Mouse (Mus musculus): ENCODE data around the gene March1. TPM values are rescaled to one million over a fixed set of nuclear protein-coding genes. Genes with fewer than 3 reads are reported as not detected.

March1 gene
- polyA plus RNA-seq, 1 experiment from 2014 or later: 56.4 TPM

DNA sequence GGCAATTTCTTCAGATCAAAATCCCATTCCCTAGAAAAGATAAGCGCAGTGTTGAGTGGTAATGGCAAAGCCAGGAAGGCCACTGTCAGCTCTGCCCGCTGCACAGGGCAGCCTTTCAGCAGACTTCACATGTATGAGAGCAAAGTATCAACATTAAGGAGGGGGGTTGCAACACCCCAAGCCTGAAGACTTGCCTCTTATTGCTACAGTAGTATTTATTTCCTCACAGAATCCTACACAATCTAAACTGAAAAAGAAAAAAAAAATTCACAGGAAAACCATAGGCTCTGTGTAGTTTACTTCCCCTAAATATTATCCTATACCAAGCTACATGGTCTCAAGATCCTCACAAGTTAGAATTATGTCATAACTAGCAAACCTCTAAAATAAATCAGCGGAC lies 859.2 kb downstream of the March1 start:
- Histone ChIP-seq H3K27me3 (ENCODE audit: control insufficient read depth, insufficient read depth, low read depth, low read length) (no peaks in the 10 kb centered on the region), H3K36me3 (ENCODE audit: control insufficient read depth, insufficient read depth, low read length) (peaks cover 29% of the 10 kb centered on the region), H3K27ac (ENCODE audit: low read length) (no peak overlapping the region), H3K4me3 (ENCODE audit: low read depth, low read length) (no peak overlapping the region), H3K9me3 (replicated peaks; ENCODE audit: control insufficient read depth, low read length, poor library complexity, severe bottlenecking) (no peaks in the 10 kb centered on the region), H3K4me1 (ENCODE audit: control insufficient read depth, insufficient read depth, low read length) (no peaks in the 10 kb centered on the region), H3K9ac (ENCODE audit: low read depth, low read length) (no peak overlapping the region), H3K4me2 (ENCODE audit: low read length) (no peak overlapping the region)
- 95% methylated on average over 3 of the region's 3 CpGs for whole genome bisulfite sequencing
- no peak for ATAC-seq

DNA sequence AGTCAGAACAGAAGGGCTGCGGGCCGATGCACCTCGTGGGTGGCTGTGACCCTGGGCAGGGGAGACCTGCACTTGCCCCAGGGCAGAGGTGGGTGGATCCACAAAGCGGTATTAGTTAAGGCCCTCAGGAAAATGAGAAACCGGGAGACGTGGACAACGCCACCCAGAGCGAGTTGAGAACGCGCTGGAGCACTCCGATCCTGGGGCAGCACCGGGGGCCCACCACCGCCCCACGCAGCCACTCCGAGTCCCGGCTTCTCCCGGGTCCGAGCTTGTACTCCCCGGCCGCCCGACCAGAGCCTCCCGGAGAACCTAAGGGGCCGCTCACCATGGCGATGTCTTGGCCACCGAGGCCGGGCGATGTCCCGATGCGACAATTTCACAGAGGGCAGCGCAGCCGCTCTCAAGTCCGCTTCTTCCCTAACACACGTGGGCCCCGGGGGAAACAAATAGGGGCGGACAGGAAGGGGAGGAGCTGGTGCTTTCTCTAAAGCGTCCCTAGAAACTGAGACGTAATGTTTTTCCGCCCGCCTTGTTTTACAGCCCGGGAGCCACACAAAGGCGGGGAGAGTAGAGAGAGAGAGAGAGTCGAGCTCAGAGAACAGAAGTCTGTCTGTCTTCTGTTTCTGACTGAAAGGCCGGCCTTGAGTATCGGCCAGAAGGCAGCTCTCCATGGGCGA lies 868.5 kb downstream of the March1 start, which contains the start of gene Tma16:
Tma16 (minus strand) TSS at position 447 of the 680 bp plus-strand sequence.
- Histone ChIP-seq H3K4me2 (ENCODE audit: low read length) (peak within 1 kb of the TSS; percentile 82), H3K27me3 (ENCODE audit: control insufficient read depth, insufficient read depth, low read depth, low read length) (no peaks in the 10 kb centered on the region), H3K9ac (ENCODE audit: low read depth, low read length) (peak within 1 kb of the TSS; percentile 87), H3K4me1 (ENCODE audit: control insufficient read depth, insufficient read depth, low read length) (peaks cover 11% of the 10 kb centered on the region), H3K36me3 (ENCODE audit: control insufficient read depth, insufficient read depth, low read length) (peaks cover 4% of the 10 kb centered on the region; the same call in 1 of the 2 replicates), H3K9me3 (replicated peaks; ENCODE audit: control insufficient read depth, low read length, poor library complexity, severe bottlenecking) (no peaks in the 10 kb centered on the region), H3K4me3 (ENCODE audit: low read depth, low read length) (peak within 1 kb of the TSS; percentile 95), H3K27ac (ENCODE audit: low read length) (peak within 1 kb of the TSS; percentile 82)
- ATAC-seq: peak; percentile 98
- WGBS: under 1% methylated on average over 45 of the region's 45 CpGs

DNA sequence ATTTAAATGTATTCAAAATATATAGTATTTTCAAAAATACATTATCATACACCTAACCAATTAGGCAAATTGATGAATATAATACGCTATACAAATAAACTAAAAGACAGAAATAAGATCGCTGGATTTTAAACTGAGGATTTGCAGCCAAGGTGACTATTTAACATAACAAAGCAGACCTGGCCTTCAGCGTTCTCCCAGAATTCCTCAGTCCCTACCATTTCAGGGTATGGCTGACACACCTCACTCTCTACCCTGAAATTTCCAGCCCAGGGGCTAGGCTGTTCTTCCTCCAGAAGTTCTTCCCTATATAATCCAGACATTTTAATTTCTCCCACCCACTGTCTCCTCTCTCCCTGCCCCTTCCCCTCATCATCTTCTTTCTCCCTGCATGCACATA lies 870.9 kb downstream of the March1 start:
- no peak overlapping the region for H3K4me2 ChIP-seq (ENCODE audit: low read length)
- no peaks in the 10 kb centered on the region for H3K9me3 ChIP-seq (replicated peaks; ENCODE audit: control insufficient read depth, low read length, poor library complexity, severe bottlenecking)
- no peak overlapping the region for H3K9ac ChIP-seq (ENCODE audit: low read depth, low read length)
- H3K4me3 ChIP-seq (ENCODE audit: low read depth, low read length): no peak overlapping the region
- no peak for ATAC-seq
- no peak overlapping the region for H3K27ac ChIP-seq (ENCODE audit: low read length)
- WGBS: 50% methylated on average over 3 of the region's 3 CpGs
- H3K36me3 ChIP-seq (ENCODE audit: control insufficient read depth, insufficient read depth, low read length): no peaks in the 10 kb centered on the region; the same call in 1 of the 2 replicates
- no peaks in the 10 kb centered on the region for H3K27me3 ChIP-seq (ENCODE audit: control insufficient read depth, insufficient read depth, low read depth, low read length)
- H3K4me1 ChIP-seq (ENCODE audit: control insufficient read depth, insufficient read depth, low read length): peaks cover 11% of the 10 kb centered on the region

DNA sequence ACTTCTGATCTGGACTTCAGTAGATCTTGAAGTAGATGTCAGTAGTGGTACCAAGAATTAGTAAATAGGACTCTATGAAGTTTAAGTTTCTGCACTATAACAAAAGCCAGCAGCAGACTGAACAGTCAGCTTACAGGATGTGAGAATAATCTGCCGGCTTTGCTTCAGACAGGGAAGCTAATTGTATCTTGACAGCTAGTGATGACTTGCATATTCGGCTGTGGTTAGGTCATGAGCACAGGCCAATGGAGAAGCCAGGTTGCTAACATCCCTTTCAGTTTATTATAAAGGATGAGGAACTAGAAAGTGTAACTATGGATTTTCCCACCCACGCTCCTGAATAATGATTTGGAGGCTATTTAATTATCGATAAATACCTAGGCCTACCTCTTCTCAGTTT lies 872.9 kb downstream of the March1 start:
- 78% methylated on average over 4 of the region's 4 CpGs for WGBS
- no peaks in the 10 kb centered on the region for H3K27me3 ChIP-seq (ENCODE audit: control insufficient read depth, insufficient read depth, low read depth, low read length)
- no peak overlapping the region for H3K4me2 ChIP-seq (ENCODE audit: low read length)
- H3K27ac ChIP-seq (ENCODE audit: low read length): no peak overlapping the region
- H3K9me3 ChIP-seq (replicated peaks; ENCODE audit: control insufficient read depth, low read length, poor library complexity, severe bottlenecking): no peaks in the 10 kb centered on the region
- H3K36me3 ChIP-seq (ENCODE audit: control insufficient read depth, insufficient read depth, low read length): no peaks in the 10 kb centered on the region
- no peak for ATAC-seq
- no peak overlapping the region for H3K4me3 ChIP-seq (ENCODE audit: low read depth, low read length)
- no peak overlapping the region for H3K9ac ChIP-seq (ENCODE audit: low read depth, low read length)
- 0 out of 2 replicates have a peak, but pooled peaks cover under 1% of the 10 kb centered on the region for H3K4me1 ChIP-seq (ENCODE audit: control insufficient read depth, insufficient read depth, low read length)

DNA sequence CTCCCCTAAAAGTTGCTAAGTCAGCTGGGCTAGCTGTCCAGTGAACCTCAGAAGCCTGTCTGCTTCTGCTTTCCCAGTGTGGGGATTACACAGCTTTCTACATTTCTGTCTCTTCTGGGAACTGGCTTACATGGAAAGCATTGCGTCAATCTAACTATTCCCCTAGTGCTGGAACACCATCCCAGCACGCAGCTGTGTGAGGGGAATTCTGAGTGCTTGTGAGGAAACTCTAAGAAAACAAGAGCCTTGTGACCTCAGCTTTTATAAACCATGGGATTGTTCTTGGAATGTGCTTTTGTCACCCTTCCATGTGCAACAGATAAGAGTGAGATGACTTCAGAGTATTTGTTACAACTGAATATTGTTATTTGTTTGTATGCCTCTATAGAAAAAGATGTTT lies 876.8 kb downstream of the March1 start:
- Histone ChIP-seq H3K36me3 (ENCODE audit: control insufficient read depth, insufficient read depth, low read length) (no peaks in the 10 kb centered on the region), H3K9me3 (replicated peaks; ENCODE audit: control insufficient read depth, low read length, poor library complexity, severe bottlenecking) (no peaks in the 10 kb centered on the region), H3K27me3 (ENCODE audit: control insufficient read depth, insufficient read depth, low read depth, low read length) (no peaks in the 10 kb centered on the region), H3K4me2 (ENCODE audit: low read length) (no peak overlapping the region), H3K27ac (ENCODE audit: low read length) (no peak overlapping the region), H3K4me3 (ENCODE audit: low read depth, low read length) (no peak overlapping the region), H3K9ac (ENCODE audit: low read depth, low read length) (no peak overlapping the region), H3K4me1 (ENCODE audit: control insufficient read depth, insufficient read depth, low read length) (no peaks in the 10 kb centered on the region)
- WGBS: 71% methylated on average over 2 of the region's 2 CpGs
- no peak for ATAC-seq

DNA sequence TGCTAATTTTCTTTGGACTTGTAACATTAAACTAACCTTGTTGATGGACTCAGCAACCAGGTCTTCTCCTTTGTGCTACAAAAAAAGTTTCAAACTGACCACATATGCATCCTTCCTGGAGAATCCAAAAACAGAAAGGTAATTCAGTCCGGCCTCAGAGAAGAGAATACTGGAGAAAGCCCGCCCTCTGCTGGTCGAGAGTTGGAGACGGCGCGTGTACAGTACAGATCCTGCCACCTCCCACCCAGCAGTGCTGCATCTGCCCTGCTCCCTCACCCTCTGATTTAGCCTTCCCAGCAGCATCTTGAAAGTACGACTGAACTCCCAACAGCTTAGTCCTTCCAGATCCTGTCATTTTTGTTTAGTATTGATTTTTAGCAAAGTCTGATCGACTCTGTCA lies 878.0 kb downstream of the March1 start:
- H3K9ac ChIP-seq (ENCODE audit: low read depth, low read length): no peak overlapping the region
- 10% methylated on average over 8 of the region's 8 CpGs for WGBS
- no peaks in the 10 kb centered on the region for H3K27me3 ChIP-seq (ENCODE audit: control insufficient read depth, insufficient read depth, low read depth, low read length)
- H3K4me2 ChIP-seq (ENCODE audit: low read length): no peak overlapping the region
- H3K4me3 ChIP-seq (ENCODE audit: low read depth, low read length): no peak overlapping the region
- H3K9me3 ChIP-seq (replicated peaks; ENCODE audit: control insufficient read depth, low read length, poor library complexity, severe bottlenecking): no peaks in the 10 kb centered on the region
- H3K4me1 ChIP-seq (ENCODE audit: control insufficient read depth, insufficient read depth, low read length): no peaks in the 10 kb centered on the region
- no peak overlapping the region for H3K27ac ChIP-seq (ENCODE audit: low read length)
- H3K36me3 ChIP-seq (ENCODE audit: control insufficient read depth, insufficient read depth, low read length): no peaks in the 10 kb centered on the region
- ATAC-seq: peak; percentile 94

DNA sequence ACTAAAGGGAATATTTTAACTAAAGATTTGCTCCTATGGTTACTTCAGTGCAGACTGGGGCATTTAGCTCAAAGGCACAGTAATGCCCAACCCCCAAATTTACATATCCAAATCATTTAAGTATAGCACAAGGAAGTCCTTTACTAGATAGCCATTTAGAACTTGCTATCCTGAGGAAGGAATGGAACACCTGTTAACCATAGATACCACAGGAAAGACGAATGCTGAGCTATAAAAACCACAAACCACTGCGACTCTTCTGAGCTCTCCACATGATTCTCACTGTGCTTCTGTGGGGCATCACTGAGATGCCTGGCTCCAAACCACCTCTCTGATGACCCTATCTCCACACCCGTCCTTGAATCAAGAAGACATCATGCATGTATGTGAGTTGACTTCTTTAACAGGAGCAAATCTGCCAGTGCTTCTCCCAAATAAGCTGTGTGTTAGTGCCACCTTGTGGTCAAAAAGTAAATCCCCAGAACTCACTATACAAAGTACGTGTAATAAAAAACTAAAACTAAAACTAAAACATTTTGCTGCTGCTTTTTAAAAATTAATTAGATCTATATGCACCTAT lies 879.4 kb downstream of the March1 start:
- no peaks in the 10 kb centered on the region for H3K4me1 ChIP-seq (ENCODE audit: control insufficient read depth, insufficient read depth, low read length)
- H3K9ac ChIP-seq (ENCODE audit: low read depth, low read length): no peak overlapping the region
- no peak overlapping the region for H3K4me3 ChIP-seq (ENCODE audit: low read depth, low read length)
- 37% methylated on average over 4 of the region's 4 CpGs for WGBS
- no peaks in the 10 kb centered on the region for H3K27me3 ChIP-seq (ENCODE audit: control insufficient read depth, insufficient read depth, low read depth, low read length)
- ATAC-seq: peak; percentile 59
- no peak overlapping the region for H3K27ac ChIP-seq (ENCODE audit: low read length)
- no peaks in the 10 kb centered on the region for H3K9me3 ChIP-seq (replicated peaks; ENCODE audit: control insufficient read depth, low read length, poor library complexity, severe bottlenecking)
- H3K36me3 ChIP-seq (ENCODE audit: control insufficient read depth, insufficient read depth, low read length): no peaks in the 10 kb centered on the region
- no peak overlapping the region for H3K4me2 ChIP-seq (ENCODE audit: low read length)

DNA sequence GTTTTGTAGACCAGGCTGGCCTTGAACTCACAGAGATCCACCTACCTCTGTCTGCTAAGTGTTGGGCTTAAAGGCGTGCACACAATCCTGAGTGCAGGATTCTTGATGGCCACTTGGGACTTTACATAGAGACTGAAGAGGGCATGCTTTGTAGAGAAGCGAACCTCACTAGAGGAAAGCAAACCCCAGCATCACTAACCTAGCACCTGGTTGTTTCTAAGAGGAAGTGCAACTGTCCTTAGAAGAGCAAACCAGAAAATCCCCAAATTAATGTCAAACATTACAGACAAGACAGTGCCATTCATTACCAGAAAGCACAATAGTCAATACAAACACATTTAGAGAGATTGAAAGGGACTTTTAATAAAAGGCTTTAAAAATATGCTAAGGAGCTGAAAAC lies 885.7 kb downstream of the March1 start:
- Histone ChIP-seq H3K27ac (ENCODE audit: low read length) (no peak overlapping the region), H3K9ac (ENCODE audit: low read depth, low read length) (no peak overlapping the region), H3K4me3 (ENCODE audit: low read depth, low read length) (no peak overlapping the region), H3K9me3 (replicated peaks; ENCODE audit: control insufficient read depth, low read length, poor library complexity, severe bottlenecking) (no peaks in the 10 kb centered on the region), H3K36me3 (ENCODE audit: control insufficient read depth, insufficient read depth, low read length) (no peaks in the 10 kb centered on the region), H3K4me1 (ENCODE audit: control insufficient read depth, insufficient read depth, low read length) (no peaks in the 10 kb centered on the region), H3K27me3 (ENCODE audit: control insufficient read depth, insufficient read depth, low read depth, low read length) (no peaks in the 10 kb centered on the region), H3K4me2 (ENCODE audit: low read length) (no peak overlapping the region)
- 82% methylated on average over 2 of the region's 2 CpGs for WGBS
- ATAC-seq: no peak

DNA sequence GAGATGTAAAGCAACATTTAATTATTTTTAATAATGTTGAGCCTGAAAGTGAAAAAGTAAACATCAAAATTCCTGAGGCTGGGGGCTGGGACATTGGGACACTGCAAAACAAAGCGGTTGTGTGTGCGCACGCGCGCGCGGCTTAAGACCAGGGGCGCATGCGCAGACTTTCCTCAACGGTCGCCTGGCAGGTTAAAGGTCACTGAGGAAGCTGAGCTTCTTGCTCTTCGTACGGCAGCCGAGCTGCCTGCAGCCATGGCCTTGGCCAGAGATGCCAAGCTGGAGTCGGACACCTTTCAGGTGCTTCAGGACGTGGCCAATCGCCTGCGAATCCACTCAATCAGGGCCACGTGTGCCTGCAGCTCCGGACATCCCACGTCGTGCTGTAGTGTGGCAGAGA lies 893.8 kb downstream of the March1 start, which contains the start of gene Tktl2:
Tktl2 (plus strand) TSS at position 220 of the 400 bp plus-strand sequence.
- H3K4me2 ChIP-seq (ENCODE audit: low read length): no peak within 1 kb of the TSS
- no peaks in the 10 kb centered on the region for H3K27me3 ChIP-seq (ENCODE audit: control insufficient read depth, insufficient read depth, low read depth, low read length)
- H3K9me3 ChIP-seq (replicated peaks; ENCODE audit: control insufficient read depth, low read length, poor library complexity, severe bottlenecking): no peaks in the 10 kb centered on the region; the same call in 1 of the 2 replicates
- no peak within 1 kb of the TSS for H3K9ac ChIP-seq (ENCODE audit: low read depth, low read length)
- no peak for ATAC-seq
- H3K4me1 ChIP-seq (ENCODE audit: control insufficient read depth, insufficient read depth, low read length): no peaks in the 10 kb centered on the region
- no peaks in the 10 kb centered on the region for H3K36me3 ChIP-seq (ENCODE audit: control insufficient read depth, insufficient read depth, low read length)
- no peak within 1 kb of the TSS for H3K4me3 ChIP-seq (ENCODE audit: low read depth, low read length)
- H3K27ac ChIP-seq (ENCODE audit: low read length): no peak within 1 kb of the TSS
- 95% methylated on average over 22 of the region's 22 CpGs for WGBS
